Mouse (Mus musculus): ENCODE measurements at regions not wholly inside any gene's neighbourhood (a gene's known extent, or its start where the extent isn't known, plus 50 kb on each side); places are given as distances from the start of the nearest gene placed in this dataset.

- TF ChIP-seq CTCF (IDR thresholded peaks at IDR 0.05; ENCODE audit: borderline replicate concordance, insufficient read depth, low read length) (no peak), POLR2A (IDR thresholded peaks at IDR 0.05; ENCODE audit: low read depth, low read length) (no peak)
Observed at GRCm38 (mm10) chr3:147153998-147154397, 301.8 kb downstream of the Ttll7 start.
